In genomic region chr9:86800600-86801163, GRCm38 (mm10) we compare ENCODE assay signal across 8 mouse cellular contexts. TPM values are rescaled to one million over a fixed set of nuclear protein-coding genes. Genes with fewer than 3 reads are reported as not detected.
A peak's percentile ranks its signal among the peaks of the same experiment; 100 is the strongest.
DNase-seq lines count a peak whose midpoint lies in the region; ATAC-seq and TF ChIP-seq lines count a peak whose summit lies in the region.

No protein-coding gene starts in this region.

- no peaks in the 10 kb centered on the region for H3K4me1 ChIP-seq in forebrain, embryonic 16.5 days (replicated peaks; ENCODE audit: control insufficient read depth, insufficient read depth, low read length)
- no peaks in the 10 kb centered on the region for H3K4me1 ChIP-seq in lung, embryonic 15.5 days

- no peak overlapping the region for H3K9ac ChIP-seq in forebrain, embryonic 16.5 days (replicated peaks; ENCODE audit: low read depth, low read length)
- H3K9ac ChIP-seq in lung, embryonic 15.5 days: no peak overlapping the region

- DNase-seq in left cerebral cortex, adult 2 months (ENCODE audit: extremely low spot score in 1 of 2, low spot score in 2 of 2): peak in 1 of 2 experiments; percentile 9
- no peak for DNase-seq in left cerebral cortex, adult 18-20 months (ENCODE audit: low spot score in 2 of 2)
- peak; percentile 66 for DNase-seq in brain, adult 2 months (ENCODE audit: low read depth, low spot score)
- no peak for DNase-seq in left cerebral cortex, adult 9 months (ENCODE audit: low spot score in 2 of 2)
- no peak for DNase-seq in urinary bladder, postnatal 25 days (ENCODE audit: low spot score)
- no peak for DNase-seq in urinary bladder, adult 2 months (ENCODE audit: low spot score)

- ATAC-seq in forebrain, embryonic 16.5 days: peak; percentile 58; the same call in 1 of the 2 replicates
- peak; percentile 59; the same call in 1 of the 2 replicates for ATAC-seq in lung, embryonic 15.5 days (ENCODE audit: borderline replicate concordance, extremely low read depth, low FRiP score, low TSS enrichment)

- no peak overlapping the region for H3K4me3 ChIP-seq in left cerebral cortex, adult 2 months
- no peak overlapping the region for H3K4me3 ChIP-seq in forebrain, embryonic 16.5 days (replicated peaks; ENCODE audit: low read length)
- H3K4me3 ChIP-seq in lung, embryonic 15.5 days: no peak overlapping the region

- H3K27ac ChIP-seq in left cerebral cortex, adult 2 months: no peak overlapping the region
- no peak overlapping the region for H3K27ac ChIP-seq in forebrain, embryonic 16.5 days (ENCODE audit: low read length)
- H3K27ac ChIP-seq in lung, embryonic 15.5 days: no peak overlapping the region

- H3K4me2 ChIP-seq in forebrain, embryonic 16.5 days (ENCODE audit: low read length): no peak overlapping the region
- no peak overlapping the region for H3K4me2 ChIP-seq in lung, embryonic 15.5 days

- H3K27me3 ChIP-seq in forebrain, embryonic 16.5 days (replicated peaks; ENCODE audit: control insufficient read depth, insufficient read depth, low read length): no peaks in the 10 kb centered on the region
- H3K27me3 ChIP-seq in lung, embryonic 15.5 days: no peaks in the 10 kb centered on the region

- TF ChIP-seq CTCF in left cerebral cortex, adult 2 months (IDR thresholded peaks at IDR 0.05): peak; percentile 60

- intact Hi-C loops in left cerebral cortex, adult 2 months (cut with DNase I): loop anchor here (2.0 kb wide), 1 partner anchor 208 kb away; no protein-coding TSS in a partner anchor

- no peaks in the 10 kb centered on the region for H3K9me3 ChIP-seq in forebrain, embryonic 16.5 days (ENCODE audit: control insufficient read depth, low read length)
- H3K9me3 ChIP-seq in lung, embryonic 15.5 days: no peaks in the 10 kb centered on the region

- H3K36me3 ChIP-seq in forebrain, embryonic 16.5 days (ENCODE audit: control insufficient read depth, insufficient read depth): peaks cover 5% of the 10 kb centered on the region; the same call in 1 of the 2 replicates
- H3K36me3 ChIP-seq in lung, embryonic 15.5 days: no peaks in the 10 kb centered on the region

- WGBS in forebrain, embryonic 16.5 days: 25% methylated on average over 3 of the region's 3 CpGs
- WGBS in lung, embryonic 15.5 days: 25% methylated on average over 3 of the region's 3 CpGs

RNA-seq across cellular contexts. Expression of gene Prss35, which starts 57.2 kb away (rescaled TPM):
- 1 to 10 TPM; 2.0 to 2.5 TPM for total RNA-seq in left cerebral cortex, adult 2 months (2021)
- total RNA-seq in left cerebral cortex, adult 18-20 months (2021): 1 to 10 TPM; 1.1 to 2.4 TPM
- 0.90 and 2.3 TPM in 2 replicates for polyA plus RNA-seq in forebrain, embryonic 16.5 days (2015; fragmentation: Nextera tagmentation; extraction: Ambion mirVana)
- polyA plus RNA-seq in lung, embryonic 15.5 days (2015; fragmentation: Nextera tagmentation; extraction: Ambion mirVana): 54.0 and 54.2 TPM in 2 replicates
- polyA plus RNA-seq in urinary bladder, adult 2 months (2012; rRNA removed): 17.0 and 19.4 TPM in 2 replicates
